Mouse (Mus musculus) right cerebral cortex, postnatal 25 days (tissue): ENCODE data around the gene Ccdc47.
A peak's percentile ranks its signal among the peaks of the same experiment; 100 is the strongest.
"Not testable (repeated sequence)": the region's sequence is repeated elsewhere in the genome, so short reads cannot be mapped to it uniquely, and the experiment has no call there.

Experiments used
- DNase-seq: peaks from one replicate; pipeline ENCODE4 v3.0.0; 2022

Gene Ccdc47

GRCm38 (mm10) chr11:106215927-106216729 lies at the start of gene Ccdc47:
Ccdc47 (minus strand) TSS chr11:106216344.
- DNase-seq: peak; percentile 95

GRCm38 (mm10) chr11:106265570-106265969 lies 49.4 kb upstream of the Ccdc47 start:
- no peak for DNase-seq

- no peak for DNase-seq
Observed at GRCm38 (mm10) chr11:106264988-106265387, 48.8 kb upstream of the Ccdc47 start.

GRCm38 (mm10) chr11:106263963-106264362 lies 47.8 kb upstream of the Ccdc47 start:
- DNase-seq: no peak

- DNase-seq: no peak
Observed at GRCm38 (mm10) chr11:106260826-106261450, 44.8 kb upstream of the Ccdc47 start.

- no peak for DNase-seq
Observed at GRCm38 (mm10) chr11:106256775-106257174, 40.6 kb upstream of the Ccdc47 start.

GRCm38 (mm10) chr11:106255685-106256451 lies 39.7 kb upstream of the Ccdc47 start, which contains the start of the genes Ftsj3 and Psmc5:
Ftsj3 (minus strand) TSS chr11:106256079.
Psmc5 (plus strand) TSS chr11:106256154.
- peak; percentile 95 for DNase-seq

- no peak for DNase-seq
Observed at GRCm38 (mm10) chr11:106255174-106255573, 39.0 kb upstream of the Ccdc47 start.

GRCm38 (mm10) chr11:106254767-106255166 lies 38.6 kb upstream of the Ccdc47 start:
- DNase-seq: no peak

- no peak for DNase-seq
Observed at GRCm38 (mm10) chr11:106249326-106249725, 33.2 kb upstream of the Ccdc47 start.

GRCm38 (mm10) chr11:106246834-106247233 lies 30.7 kb upstream of the Ccdc47 start:
- no peak for DNase-seq

- not testable (repeated sequence) for DNase-seq
Observed at GRCm38 (mm10) chr11:106233978-106234377, 17.8 kb upstream of the Ccdc47 start.

GRCm38 (mm10) chr11:106220603-106221002 lies 4.5 kb upstream of the Ccdc47 start:
- DNase-seq: no peak

- DNase-seq: peak; percentile 93
Observed at GRCm38 (mm10) chr11:106216730-106217490, 766 bp upstream of the Ccdc47 start, which contains the start of gene Ddx42. Ddx42 (plus strand) TSS chr11:106216926.

GRCm38 (mm10) chr11:106215450-106215859 lies 689 bp downstream of the Ccdc47 start:
- DNase-seq: no peak

GRCm38 (mm10) chr11:106214856-106215255 lies 1.3 kb downstream of the Ccdc47 start:
- no peak for DNase-seq

GRCm38 (mm10) chr11:106212771-106213170 lies 3.4 kb downstream of the Ccdc47 start:
- DNase-seq: no peak

GRCm38 (mm10) chr11:106202123-106202465 lies 14.1 kb downstream of the Ccdc47 start, which contains the start of gene Strada:
Strada (minus strand) TSS chr11:106202168.
- no peak for DNase-seq

GRCm38 (mm10) chr11:106201337-106202122 lies 14.6 kb downstream of the Ccdc47 start:
- no peak for DNase-seq

GRCm38 (mm10) chr11:106200756-106201155 lies 15.4 kb downstream of the Ccdc47 start:
- DNase-seq: no peak

GRCm38 (mm10) chr11:106199997-106200396 lies 16.1 kb downstream of the Ccdc47 start:
- not testable (repeated sequence) for DNase-seq

- no peak for DNase-seq
Observed at GRCm38 (mm10) chr11:106198277-106198676, 17.9 kb downstream of the Ccdc47 start.
